Mouse (Mus musculus): ENCODE results near the gene Kif19a.

Kif19a gene

GRCm38 (mm10) chr11:114764820-114765818 lies at the start of gene Kif19a:
Gene Kif19a (plus strand): TSS chr11:114765388.
- DNase-seq (ENCODE audit: low read depth) = no peak

GRCm38 (mm10) chr11:114715531-114715930 lies 49.7 kb upstream of the Kif19a start:
- DNase-seq (ENCODE audit: low read depth) = no peak

GRCm38 (mm10) chr11:114720535-114720934 lies 44.7 kb upstream of the Kif19a start:
- DNase-seq (ENCODE audit: low read depth) = no peak

GRCm38 (mm10) chr11:114722438-114722837 lies 42.8 kb upstream of the Kif19a start:
- DNase-seq (ENCODE audit: low read depth) = no peak

- DNase-seq (ENCODE audit: low read depth) = peak; percentile 22
These were observed 42.2 kb upstream of the Kif19a start for GRCm38 (mm10) chr11:114723030-114723429.

GRCm38 (mm10) chr11:114724787-114725590 lies 40.2 kb upstream of the Kif19a start:
- DNase-seq (ENCODE audit: low read depth) = peak; percentile 89

GRCm38 (mm10) chr11:114726965-114727825 lies 38.0 kb upstream of the Kif19a start, which contains the start of gene Dnaic2:
Gene Dnaic2 (plus strand): TSS chr11:114727408.
- peak; percentile 18 for DNase-seq (ENCODE audit: low read depth)

GRCm38 (mm10) chr11:114727826-114728186 lies 37.4 kb upstream of the Kif19a start:
- DNase-seq (ENCODE audit: low read depth) = no peak

GRCm38 (mm10) chr11:114728333-114728732 lies 36.9 kb upstream of the Kif19a start:
- DNase-seq (ENCODE audit: low read depth) = no peak

GRCm38 (mm10) chr11:114729832-114730363 lies 35.3 kb upstream of the Kif19a start:
- DNase-seq (ENCODE audit: low read depth) = no peak

- DNase-seq (ENCODE audit: low read depth) = no peak
These were observed 33.5 kb upstream of the Kif19a start for GRCm38 (mm10) chr11:114731711-114732110.

- DNase-seq (ENCODE audit: low read depth) = no peak
These were observed 32.3 kb upstream of the Kif19a start for GRCm38 (mm10) chr11:114732890-114733289.

- no peak for DNase-seq (ENCODE audit: low read depth)
These were observed 29.1 kb upstream of the Kif19a start for GRCm38 (mm10) chr11:114736111-114736510.

GRCm38 (mm10) chr11:114736913-114737624 lies 28.1 kb upstream of the Kif19a start:
- DNase-seq (ENCODE audit: low read depth) = peak; percentile 17

GRCm38 (mm10) chr11:114740598-114740997 lies 24.6 kb upstream of the Kif19a start:
- DNase-seq (ENCODE audit: low read depth) = no peak

GRCm38 (mm10) chr11:114741451-114741850 lies 23.7 kb upstream of the Kif19a start:
- DNase-seq (ENCODE audit: low read depth) = no peak

GRCm38 (mm10) chr11:114745134-114745533 lies 20.1 kb upstream of the Kif19a start:
- DNase-seq (ENCODE audit: low read depth) = peak; percentile 50

- DNase-seq (ENCODE audit: low read depth) = no peak
These were observed 17.5 kb upstream of the Kif19a start for GRCm38 (mm10) chr11:114747564-114748138.

- DNase-seq (ENCODE audit: low read depth) = no peak
These were observed 4.7 kb downstream of the Kif19a start for GRCm38 (mm10) chr11:114769911-114770310.

- DNase-seq (ENCODE audit: low read depth) = no peak
These were observed 6.7 kb downstream of the Kif19a start for GRCm38 (mm10) chr11:114771896-114772295.
